Mouse (Mus musculus) kidney, adult 2 months (tissue): Measurements from ENCODE around the gene Fbxo33. TPM values are rescaled to one million over a fixed set of nuclear protein-coding genes. Genes with fewer than 3 reads are reported as not detected.
A peak's percentile ranks its signal among the peaks of the same experiment; 100 is the strongest.

Experiments used
- DNase-seq: peaks from one replicate; pipeline ENCODE4 v3.0.0; 2021
- H3K27ac ChIP-seq: fragments of 200-500 bp; 2 replicates; pipeline ENCODE4 v1.5.1; 2012; ENCODE audit warnings: low read depth, low read length, control low read depth, inconsistent platforms; ENCODE audit not compliant: insufficient read depth
- H3K27me3 ChIP-seq: fragments of 200-500 bp; replicated peaks from 2 replicates; pipeline ENCODE4 v1.6.1; 2012; ENCODE audit warnings: mild to moderate bottlenecking, moderate library complexity, low read length, inconsistent platforms; ENCODE audit not compliant: control insufficient read depth, insufficient read depth
- H3K36me3 ChIP-seq: fragments of 200-500 bp; 2 replicates; pipeline ENCODE4 v1.6.1; 2012; ENCODE audit warnings: mild to moderate bottlenecking, moderate library complexity, low read length, inconsistent platforms; ENCODE audit not compliant: control insufficient read depth, insufficient read depth
- H3K4me1 ChIP-seq: fragments of 200-500 bp; 2 replicates; pipeline ENCODE4 v1.6.1; 2011; ENCODE audit warnings: low read length; ENCODE audit not compliant: control insufficient read depth, insufficient read depth
- H3K4me3 ChIP-seq: fragments of 200-500 bp; 2 replicates; pipeline ENCODE4 v1.5.1; 2011; ENCODE audit warnings: mild to moderate bottlenecking, low read depth, low read length, control low read depth; ENCODE audit not compliant: insufficient read depth
- CTCF ChIP-seq: fragments of 200-500 bp; conservative IDR thresholded peaks from 2 replicates; pipeline ENCODE4 v1.5.1; 2011; ENCODE audit warnings: low read depth, mild to moderate bottlenecking, control low read depth, low read length, moderate library complexity, mixed read lengths; ENCODE audit not compliant: insufficient read depth, insufficient read length
- POLR2A ChIP-seq: fragments of 200-500 bp; IDR thresholded peaks from one replicate; pipeline ENCODE4 v1.6.1; 2011; ENCODE audit warnings: low read depth, low read length, control low read depth
- WGBS: fragments of 180-500 bp; shearing (Covaris S2); methylation state at CpG from one replicate; pipeline ENCODE4 v1.1.7; 2018; 5-methylcytosine and 5-hydroxymethylcytosine counted together
- polyA plus RNA-seq: library from polyadenylated mRNA; depleted of rRNA; stranded (reverse); fragments of >200 nt; gene quantifications from 2 replicates; pipeline ENCODE4 v1.2.3, GENCODE M21; 2012; rRNA removed

The Fbxo33 gene
- polyA plus RNA-seq, result 9.2 and 9.8 TPM in 2 replicates

- under 1% methylated on average over 103 of the region's 109 CpGs for WGBS
Measured at GRCm38 (mm10) chr12:59219325-59220225, at the start of gene Fbxo33. Gene Fbxo33 (minus strand): TSS chr12:59219725.

GRCm38 (mm10) chr12:59265942-59266231 is 46.4 kb upstream of the Fbxo33 start:
- DNase-seq, result no peak
- Histone ChIP-seq H3K36me3 (no peaks in the 10 kb centered on the region), H3K4me3 (no peak overlapping the region), H3K4me1 (no peaks in the 10 kb centered on the region), H3K27me3 (peaks cover 1% of the 10 kb centered on the region; the same call in 1 of the 2 replicates), H3K27ac (no peak overlapping the region)
- 79% methylated on average over 4 of the region's 4 CpGs for WGBS
- no peak for TF ChIP-seq POLR2A
- TF ChIP-seq CTCF, result no peak

More at GRCm38 (mm10) chr12:59219325-59220225, at the start of gene Fbxo33:
- peak within 1 kb of the TSS; percentile 88 for H3K4me3 ChIP-seq
- H3K4me1 ChIP-seq, result peaks cover 10% of the 10 kb centered on the region
- peak within 1 kb of the TSS; percentile 98 for H3K27ac ChIP-seq
- H3K27me3 ChIP-seq, result no peaks in the 10 kb centered on the region
- peak; percentile 98 for DNase-seq
- TF ChIP-seq POLR2A (peak; percentile 8), CTCF (peak; percentile 68)
- H3K36me3 ChIP-seq, result no peaks in the 10 kb centered on the region

GRCm38 (mm10) chr12:59265207-59265941 is 45.8 kb upstream of the Fbxo33 start:
- DNase-seq, result no peak
- Histone ChIP-seq H3K27me3 (peaks cover 1% of the 10 kb centered on the region; the same call in 1 of the 2 replicates), H3K4me3 (no peak overlapping the region), H3K27ac (no peak overlapping the region), H3K4me1 (no peaks in the 10 kb centered on the region), H3K36me3 (no peaks in the 10 kb centered on the region)
- WGBS, result 33% methylated on average over 15 of the region's 15 CpGs
- 0 out of 2 replicates have a peak, but pooled peaks have one; percentile 16 for TF ChIP-seq CTCF
- TF ChIP-seq POLR2A, result no peak

GRCm38 (mm10) chr12:59262841-59263240 is 43.3 kb upstream of the Fbxo33 start:
- Histone ChIP-seq H3K4me1 (no peaks in the 10 kb centered on the region), H3K27ac (no peak overlapping the region), H3K4me3 (no peak overlapping the region), H3K36me3 (no peaks in the 10 kb centered on the region), H3K27me3 (peaks cover 1% of the 10 kb centered on the region; the same call in 1 of the 2 replicates)
- 90% methylated on average over 3 of the region's 3 CpGs for WGBS
- TF ChIP-seq CTCF, result no peak
- no peak for TF ChIP-seq POLR2A
- DNase-seq, result no peak

- no peaks in the 10 kb centered on the region for H3K4me1 ChIP-seq
- peaks cover 1% of the 10 kb centered on the region; the same call in 1 of the 2 replicates for H3K27me3 ChIP-seq
- no peak overlapping the region for H3K4me3 ChIP-seq
- no peak for DNase-seq
- WGBS, result 71% methylated on average over 2 of the region's 2 CpGs
- TF ChIP-seq CTCF (no peak), POLR2A (no peak)
- H3K36me3 ChIP-seq, result no peaks in the 10 kb centered on the region
- no peak overlapping the region for H3K27ac ChIP-seq
Measured at GRCm38 (mm10) chr12:59260798-59261197, 41.3 kb upstream of the Fbxo33 start.

- H3K4me1 ChIP-seq, result no peaks in the 10 kb centered on the region
- no peaks in the 10 kb centered on the region for H3K36me3 ChIP-seq
- no peak overlapping the region for H3K27ac ChIP-seq
- H3K4me3 ChIP-seq, result no peak overlapping the region
- TF ChIP-seq CTCF (no peak), POLR2A (no peak)
- no peak for DNase-seq
- H3K27me3 ChIP-seq, result peaks cover 1% of the 10 kb centered on the region; the same call in 1 of the 2 replicates
Measured at GRCm38 (mm10) chr12:59260362-59260761, 40.8 kb upstream of the Fbxo33 start.

- Histone ChIP-seq H3K4me3 (no peak overlapping the region), H3K27me3 (no peaks in the 10 kb centered on the region), H3K4me1 (no peaks in the 10 kb centered on the region), H3K27ac (no peak overlapping the region), H3K36me3 (no peaks in the 10 kb centered on the region)
- 91% methylated on average over 5 of the region's 5 CpGs for WGBS
- no peak for DNase-seq
- TF ChIP-seq POLR2A (no peak), CTCF (no peak)
Measured at GRCm38 (mm10) chr12:59259015-59259414, 39.5 kb upstream of the Fbxo33 start.
